Mouse (Mus musculus): ENCODE measurements around the gene Gm11627. TPM values are rescaled to one million over a fixed set of nuclear protein-coding genes. Genes with fewer than 3 reads are reported as not detected.

The Gm11627 gene
- polyA plus RNA-seq, 1 experiment, result not detected

DNA sequence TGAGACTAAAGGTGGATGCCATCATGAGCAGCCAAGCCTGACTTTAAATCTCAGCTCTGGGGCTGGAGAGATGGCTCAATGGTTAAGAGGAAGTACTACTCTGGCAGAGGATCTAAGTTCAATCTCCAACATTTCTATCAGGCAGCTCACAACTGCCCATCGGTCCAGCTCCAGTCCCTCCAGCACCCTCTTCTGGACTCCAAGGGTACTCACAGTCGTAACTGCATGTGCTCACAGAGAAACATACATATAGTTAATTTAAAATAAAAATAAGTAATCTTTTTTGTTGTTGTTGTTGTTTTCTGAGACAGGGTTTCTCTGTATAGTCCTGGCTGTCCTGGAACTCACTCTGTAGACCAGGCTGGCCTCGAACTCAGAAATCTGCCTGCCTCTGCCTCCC is 20.7 kb upstream of the Gm11627 start:
- no peak overlapping the region for H3K27ac ChIP-seq (ENCODE audit: insufficient read depth, low read length)
- no peak for TF ChIP-seq CTCF (IDR thresholded peaks at IDR 0.05; ENCODE audit: extremely low read depth, insufficient read depth, insufficient read length, insufficient replicate concordance)
- TF ChIP-seq POLR2A (IDR thresholded peaks at IDR 0.05; ENCODE audit: low read depth, low read length), result no peak
- H3K4me1 ChIP-seq (ENCODE audit: control insufficient read depth, insufficient read depth, insufficient read length), result peaks cover 3% of the 10 kb centered on the region; the same call in 1 of the 2 replicates
- no peak overlapping the region for H3K4me3 ChIP-seq (ENCODE audit: extremely low read depth, insufficient read depth, insufficient read length)
- WGBS, result 81% methylated on average over 3 of the region's 3 CpGs
- H3K27me3 ChIP-seq (ENCODE audit: control insufficient read depth, insufficient read depth, low read length), result peaks cover 13% of the 10 kb centered on the region
- H3K36me3 ChIP-seq (ENCODE audit: control insufficient read depth, insufficient read depth, low read length), result no peaks in the 10 kb centered on the region
- DNase-seq (ENCODE audit: low read depth in 1 of 2, low spot score in 2 of 2), result no peak

- no peaks in the 10 kb centered on the region for H3K36me3 ChIP-seq (ENCODE audit: control insufficient read depth, insufficient read depth, low read length)
These were observed 16.1 kb upstream of the Gm11627 start for GRCm38 (mm10) chr11:102595341-102595820.

GRCm38 (mm10) chr11:102587554-102587953 is 8.3 kb upstream of the Gm11627 start:
- DNase-seq (ENCODE audit: low read depth in 1 of 2, low spot score in 2 of 2), result no peak
- H3K4me3 ChIP-seq (ENCODE audit: extremely low read depth, insufficient read depth, insufficient read length), result no peak overlapping the region
- H3K36me3 ChIP-seq (ENCODE audit: control insufficient read depth, insufficient read depth, low read length), result no peaks in the 10 kb centered on the region
- no peaks in the 10 kb centered on the region for H3K27me3 ChIP-seq (ENCODE audit: control insufficient read depth, insufficient read depth, low read length)
- H3K4me1 ChIP-seq (ENCODE audit: control insufficient read depth, insufficient read depth, insufficient read length), result no peaks in the 10 kb centered on the region
- H3K27ac ChIP-seq (ENCODE audit: insufficient read depth, low read length), result no peak overlapping the region
- WGBS, result 84% methylated on average over 3 of the region's 3 CpGs
- no peak for TF ChIP-seq CTCF (IDR thresholded peaks at IDR 0.05; ENCODE audit: extremely low read depth, insufficient read depth, insufficient read length, insufficient replicate concordance)
- TF ChIP-seq POLR2A (IDR thresholded peaks at IDR 0.05; ENCODE audit: low read depth, low read length), result no peak

More at GRCm38 (mm10) chr11:102595341-102595820, 16.1 kb upstream of the Gm11627 start:
- DNase-seq (ENCODE audit: low read depth in 1 of 2, low spot score in 2 of 2), result no peak
- Histone ChIP-seq H3K27me3 (ENCODE audit: control insufficient read depth, insufficient read depth, low read length) (no peaks in the 10 kb centered on the region), H3K27ac (ENCODE audit: insufficient read depth, low read length) (no peak overlapping the region), H3K4me1 (ENCODE audit: control insufficient read depth, insufficient read depth, insufficient read length) (no peaks in the 10 kb centered on the region), H3K4me3 (ENCODE audit: extremely low read depth, insufficient read depth, insufficient read length) (no peak overlapping the region)
- no peak for TF ChIP-seq POLR2A (IDR thresholded peaks at IDR 0.05; ENCODE audit: low read depth, low read length)
- TF ChIP-seq CTCF (IDR thresholded peaks at IDR 0.05; ENCODE audit: extremely low read depth, insufficient read depth, insufficient read length, insufficient replicate concordance), result no peak
- WGBS, result 41% methylated on average over 4 of the region's 4 CpGs

DNA sequence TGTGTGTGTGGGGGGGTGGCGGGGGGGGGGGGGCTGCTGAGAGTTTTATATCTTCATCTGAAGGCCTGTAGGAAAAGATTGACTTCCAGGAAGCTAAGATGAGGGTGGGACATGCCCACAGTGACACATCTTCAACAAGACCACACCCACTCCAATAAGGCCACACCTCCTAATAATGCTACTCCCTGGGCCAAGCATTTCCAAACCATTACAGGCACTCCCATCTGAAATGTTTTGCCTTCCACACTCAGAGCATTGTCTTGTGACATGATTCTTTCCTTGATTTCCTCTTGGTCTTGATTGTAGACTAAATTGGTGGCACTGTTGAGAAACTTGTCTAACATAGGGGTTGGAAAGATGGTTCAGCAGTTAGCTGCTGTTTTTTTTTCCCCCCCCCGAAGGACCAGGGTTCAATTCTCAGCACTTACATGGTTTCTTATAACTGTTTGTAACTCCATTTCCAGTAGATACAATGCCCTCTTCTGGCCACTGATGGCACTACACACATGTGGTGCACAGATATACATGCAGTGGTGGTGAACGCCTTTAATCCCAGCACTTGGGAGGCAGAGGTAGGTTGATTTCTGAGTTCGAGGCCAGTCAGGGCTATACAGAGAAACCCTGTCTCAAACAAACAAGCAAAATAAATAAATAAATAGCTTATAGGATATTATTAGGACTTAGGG is 7.3 kb upstream of the Gm11627 start:
- no peak overlapping the region for H3K27ac ChIP-seq (ENCODE audit: insufficient read depth, low read length)
- no peak for DNase-seq (ENCODE audit: low read depth in 1 of 2, low spot score in 2 of 2)
- H3K36me3 ChIP-seq (ENCODE audit: control insufficient read depth, insufficient read depth, low read length), result no peaks in the 10 kb centered on the region
- H3K27me3 ChIP-seq (ENCODE audit: control insufficient read depth, insufficient read depth, low read length), result 0 out of 2 replicates have a peak, but pooled peaks cover 2% of the 10 kb centered on the region
- H3K4me3 ChIP-seq (ENCODE audit: extremely low read depth, insufficient read depth, insufficient read length), result no peak overlapping the region
- no peak for TF ChIP-seq POLR2A (IDR thresholded peaks at IDR 0.05; ENCODE audit: low read depth, low read length)
- no peak for TF ChIP-seq CTCF (IDR thresholded peaks at IDR 0.05; ENCODE audit: extremely low read depth, insufficient read depth, insufficient read length, insufficient replicate concordance)
- H3K4me1 ChIP-seq (ENCODE audit: control insufficient read depth, insufficient read depth, insufficient read length), result no peaks in the 10 kb centered on the region
- 92% methylated on average over 4 of the region's 4 CpGs for WGBS

DNA sequence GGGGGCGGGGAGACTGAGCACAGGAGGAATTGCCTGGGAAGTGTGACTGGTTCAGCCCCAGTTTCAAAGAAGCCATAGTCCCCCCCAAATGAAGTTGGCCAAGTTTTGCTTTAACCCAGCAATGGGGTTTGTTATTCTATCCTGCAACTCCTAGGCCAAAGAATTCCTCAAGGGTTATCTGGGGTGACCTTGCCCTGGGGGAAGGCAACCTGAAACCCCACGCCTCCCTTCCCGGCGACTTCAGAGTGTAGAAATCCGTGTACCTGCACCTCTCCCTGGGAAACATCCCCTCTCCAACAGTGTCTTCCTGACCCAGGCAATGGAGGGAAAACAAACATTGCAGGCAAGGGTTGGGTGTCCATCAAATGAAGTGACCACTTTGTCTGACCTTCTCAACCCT is 3.5 kb upstream of the Gm11627 start:
- Histone ChIP-seq H3K4me1 (ENCODE audit: control insufficient read depth, insufficient read depth, insufficient read length) (no peaks in the 10 kb centered on the region; the same call in 1 of the 2 replicates), H3K36me3 (ENCODE audit: control insufficient read depth, insufficient read depth, low read length) (no peaks in the 10 kb centered on the region), H3K4me3 (ENCODE audit: extremely low read depth, insufficient read depth, insufficient read length) (no peak overlapping the region), H3K27me3 (ENCODE audit: control insufficient read depth, insufficient read depth, low read length) (0 out of 2 replicates have a peak, but pooled peaks cover 2% of the 10 kb centered on the region), H3K27ac (ENCODE audit: insufficient read depth, low read length) (no peak overlapping the region)
- TF ChIP-seq POLR2A (IDR thresholded peaks at IDR 0.05; ENCODE audit: low read depth, low read length) (no peak), CTCF (IDR thresholded peaks at IDR 0.05; ENCODE audit: extremely low read depth, insufficient read depth, insufficient read length, insufficient replicate concordance) (no peak)
- 51% methylated on average over 5 of the region's 5 CpGs for WGBS
- no peak for DNase-seq (ENCODE audit: low read depth in 1 of 2, low spot score in 2 of 2)

GRCm38 (mm10) chr11:102582016-102582610 is 2.9 kb upstream of the Gm11627 start:
- Histone ChIP-seq H3K36me3 (ENCODE audit: control insufficient read depth, insufficient read depth, low read length) (no peaks in the 10 kb centered on the region), H3K4me3 (ENCODE audit: extremely low read depth, insufficient read depth, insufficient read length) (no peak overlapping the region), H3K27ac (ENCODE audit: insufficient read depth, low read length) (no peak overlapping the region), H3K27me3 (ENCODE audit: control insufficient read depth, insufficient read depth, low read length) (0 out of 2 replicates have a peak, but pooled peaks cover 2% of the 10 kb centered on the region), H3K4me1 (ENCODE audit: control insufficient read depth, insufficient read depth, insufficient read length) (no peaks in the 10 kb centered on the region; the same call in 1 of the 2 replicates)
- TF ChIP-seq POLR2A (IDR thresholded peaks at IDR 0.05; ENCODE audit: low read depth, low read length), result no peak
- TF ChIP-seq CTCF (IDR thresholded peaks at IDR 0.05; ENCODE audit: extremely low read depth, insufficient read depth, insufficient read length, insufficient replicate concordance), result no peak
- WGBS, result 59% methylated on average over 13 of the region's 13 CpGs
- no peak for DNase-seq (ENCODE audit: low read depth in 1 of 2, low spot score in 2 of 2)

Measured in spleen, adult 2 months (tissue).